Mouse (Mus musculus): ENCODE results near the gene Nod2. TPM values are rescaled to one million over a fixed set of nuclear protein-coding genes. Genes with fewer than 3 reads are reported as not detected.

Gene Nod2
- polyA plus RNA-seq, 1 experiment from 2014 or later, result 0.18 TPM

- Histone ChIP-seq H3K36me3 (peaks cover 20% of the 10 kb centered on the region; the same call in 1 of the 2 replicates), H3K4me1 (no peaks in the 10 kb centered on the region), H3K27ac (no peak overlapping the region), H3K9me3 (replicated peaks) (no peaks in the 10 kb centered on the region), H3K27me3 (ENCODE audit: low read depth, poor library complexity, severe bottlenecking) (no peaks in the 10 kb centered on the region), H3K4me3 (no peak overlapping the region)
- DNase-seq (ENCODE audit: low spot score), result no peak
- WGBS, result 91% methylated on average over 2 of the region's 2 CpGs
These were observed 76.3 kb downstream of the Nod2 start for GRCm38 (mm10) chr8:88723256-88723963.

Other genes with a start within 250 kb of the Nod2 start
- 55.4 and 60.7 TPM in 2 replicates for gene Nkd1, start 126.0 kb upstream of the Nod2 start, polyA plus RNA-seq (2016; fragmentation: Nextera tagmentation; extraction: Ambion mirVana)
- gene Snx20, start 11.2 kb upstream of the Nod2 start, polyA plus RNA-seq (2016; fragmentation: Nextera tagmentation; extraction: Ambion mirVana), result 0.31 and 0.63 TPM in 2 replicates
- gene Cyld, start 49.7 kb downstream of the Nod2 start, polyA plus RNA-seq (2016; fragmentation: Nextera tagmentation; extraction: Ambion mirVana), result 8.2 and 13.4 TPM in 2 replicates

Data from limb, embryonic 10.5 days (tissue).